Mouse (Mus musculus): Measurements from ENCODE around the gene Dctn2. TPM values are rescaled to one million over a fixed set of nuclear protein-coding genes. Genes with fewer than 3 reads are reported as not detected.

The Dctn2 gene
- polyA plus RNA-seq, 1 experiment from 2014 or later, result 188 TPM

- Histone ChIP-seq H3K36me3 (peaks cover 8% of the 10 kb centered on the region), H3K9ac (0 out of 2 replicates have a peak overlapping the region, but pooled peaks have one; percentile 31), H3K4me1 (peaks cover 8% of the 10 kb centered on the region), H3K4me2 (replicated peaks) (no peak overlapping the region), H3K27me3 (peaks cover 10% of the 10 kb centered on the region), H3K4me3 (no peak overlapping the region), H3K27ac (no peak overlapping the region), H3K9me3 (no peaks in the 10 kb centered on the region)
- ATAC-seq (ENCODE audit: low FRiP score, low read depth), result no peak
- WGBS, result 22% methylated on average over 9 of the region's 9 CpGs
Measured at GRCm38 (mm10) chr10:127236541-127236940, 29.6 kb upstream of the Dctn2 start.

DNA sequence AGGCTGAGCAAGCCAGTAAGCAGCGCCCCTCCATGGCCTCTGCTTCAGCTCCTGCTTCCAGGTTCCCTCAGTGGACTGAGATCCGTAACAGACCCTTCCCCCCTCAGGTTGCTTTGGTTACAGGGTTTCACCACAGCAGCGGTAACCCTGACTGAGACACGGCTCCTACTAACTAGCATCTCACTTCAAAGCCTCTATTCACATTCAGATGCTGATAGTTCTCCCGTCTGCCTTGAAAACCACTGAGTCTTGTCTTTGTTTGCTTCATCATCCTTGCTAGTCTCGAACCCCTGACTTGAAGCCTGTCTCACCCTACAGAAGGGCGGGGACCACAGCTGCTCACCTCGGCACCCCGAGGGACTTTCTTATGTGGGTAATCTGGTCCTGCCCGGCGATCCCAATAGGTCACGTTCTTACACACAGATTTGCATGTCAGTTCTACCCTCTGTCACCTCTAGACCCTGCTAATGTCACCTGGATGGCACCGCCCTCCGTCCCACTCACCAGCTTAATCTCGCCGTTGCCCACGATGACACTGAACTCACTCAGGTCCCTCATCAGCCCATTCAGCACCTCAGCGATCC lies 27.8 kb upstream of the Dctn2 start:
- Histone ChIP-seq H3K4me1 (peaks cover 8% of the 10 kb centered on the region), H3K4me2 (replicated peaks) (no peak overlapping the region), H3K27me3 (peaks cover 10% of the 10 kb centered on the region), H3K4me3 (no peak overlapping the region), H3K9ac (no peak overlapping the region), H3K27ac (no peak overlapping the region), H3K36me3 (peaks cover 21% of the 10 kb centered on the region), H3K9me3 (no peaks in the 10 kb centered on the region)
- ATAC-seq (ENCODE audit: low FRiP score, low read depth), result no peak
- WGBS, result 68% methylated on average over 18 of the region's 18 CpGs

DNA sequence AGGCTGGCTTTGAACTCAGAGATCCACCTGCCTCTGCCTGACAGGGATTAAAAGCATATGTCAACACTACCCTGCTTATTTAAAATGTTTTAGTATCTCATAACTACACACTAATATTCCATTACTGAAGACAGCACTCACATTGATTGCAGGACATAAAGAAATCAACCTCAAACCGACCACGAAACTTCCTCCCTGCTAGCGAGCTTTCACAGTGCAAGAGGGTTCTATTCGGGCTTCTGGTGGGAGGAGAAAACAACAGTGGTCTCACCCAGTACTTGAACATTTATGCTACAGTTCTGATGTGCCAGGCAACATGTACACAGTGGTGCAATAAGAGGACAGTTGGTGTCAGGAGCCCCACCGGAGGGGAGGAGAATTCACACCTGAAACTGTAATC lies 15.4 kb upstream of the Dctn2 start:
- H3K27ac ChIP-seq, result no peak overlapping the region
- H3K4me1 ChIP-seq, result no peaks in the 10 kb centered on the region
- H3K9ac ChIP-seq, result no peak overlapping the region
- 78% methylated on average over 5 of the region's 5 CpGs for WGBS
- no peaks in the 10 kb centered on the region for H3K36me3 ChIP-seq
- no peak overlapping the region for H3K4me2 ChIP-seq (replicated peaks)
- H3K9me3 ChIP-seq, result no peaks in the 10 kb centered on the region
- H3K4me3 ChIP-seq, result no peak overlapping the region
- ATAC-seq (ENCODE audit: low FRiP score, low read depth), result no peak
- H3K27me3 ChIP-seq, result no peaks in the 10 kb centered on the region

DNA sequence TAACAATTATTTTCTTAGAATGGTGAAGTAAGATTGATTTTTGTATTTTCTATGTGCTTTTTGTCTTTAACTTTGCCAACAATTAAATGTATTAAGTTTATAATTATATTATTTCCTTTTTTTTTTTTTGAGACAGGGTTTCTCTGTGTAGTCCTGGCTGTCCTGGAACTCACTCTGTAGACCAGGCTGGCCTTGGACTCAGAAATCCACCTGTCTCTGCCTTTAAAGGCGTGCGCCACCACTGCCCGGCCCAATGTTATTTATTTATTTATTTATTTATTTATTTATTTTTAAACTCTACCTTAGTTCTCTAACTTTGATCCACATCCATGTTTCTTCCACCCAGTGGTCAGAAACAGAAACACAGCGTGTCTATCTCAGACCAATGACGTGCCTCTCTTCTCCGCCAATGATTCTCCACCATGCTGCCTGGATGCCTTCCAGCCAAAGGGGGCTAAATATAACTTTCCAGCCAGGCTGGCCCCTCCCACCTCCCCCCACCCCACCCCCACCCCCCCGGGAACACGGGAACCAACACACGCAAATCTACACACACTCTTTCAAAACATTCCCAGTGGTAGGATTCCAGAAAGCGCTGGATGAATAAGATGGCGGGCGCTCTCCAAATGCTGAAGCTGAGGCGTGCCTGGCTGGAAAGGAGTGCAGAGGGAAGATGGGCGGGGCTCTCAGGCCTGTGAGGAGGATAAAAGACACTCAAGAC lies 10.4 kb upstream of the Dctn2 start:
- Histone ChIP-seq H3K27me3 (no peaks in the 10 kb centered on the region), H3K36me3 (no peaks in the 10 kb centered on the region), H3K4me3 (no peak overlapping the region), H3K27ac (no peak overlapping the region), H3K9me3 (no peaks in the 10 kb centered on the region), H3K4me1 (no peaks in the 10 kb centered on the region), H3K9ac (no peak overlapping the region), H3K4me2 (replicated peaks) (no peak overlapping the region)
- peak; percentile 79 for ATAC-seq (ENCODE audit: low FRiP score, low read depth)
- WGBS, result 22% methylated on average over 14 of the region's 14 CpGs

- WGBS, result 76% methylated on average over 6 of the region's 6 CpGs
- peaks cover 5% of the 10 kb centered on the region for H3K4me1 ChIP-seq
- peaks cover 15% of the 10 kb centered on the region for H3K27me3 ChIP-seq
- H3K4me2 ChIP-seq (replicated peaks), result no peak overlapping the region
- no peak overlapping the region for H3K4me3 ChIP-seq
- no peak overlapping the region for H3K9ac ChIP-seq
- H3K36me3 ChIP-seq, result no peaks in the 10 kb centered on the region
- no peak for ATAC-seq (ENCODE audit: low FRiP score, low read depth)
- no peaks in the 10 kb centered on the region for H3K9me3 ChIP-seq
- H3K27ac ChIP-seq, result no peak overlapping the region
Measured at GRCm38 (mm10) chr10:127257790-127258189, 8.4 kb upstream of the Dctn2 start.

- 76% methylated on average over 8 of the region's 8 CpGs for WGBS
- no peaks in the 10 kb centered on the region for H3K9me3 ChIP-seq
- peaks cover 11% of the 10 kb centered on the region for H3K4me1 ChIP-seq
- no peak overlapping the region for H3K9ac ChIP-seq
- H3K27ac ChIP-seq, result no peak overlapping the region
- no peaks in the 10 kb centered on the region for H3K36me3 ChIP-seq
- ATAC-seq (ENCODE audit: low FRiP score, low read depth), result no peak
- H3K4me3 ChIP-seq, result no peak overlapping the region
- no peak overlapping the region for H3K4me2 ChIP-seq (replicated peaks)
- H3K27me3 ChIP-seq, result peaks cover 22% of the 10 kb centered on the region
Measured at GRCm38 (mm10) chr10:127258489-127258888, 7.7 kb upstream of the Dctn2 start.

GRCm38 (mm10) chr10:127261706-127262547 lies 4.2 kb upstream of the Dctn2 start:
- H3K9ac ChIP-seq, result peak overlapping the region; percentile 64
- no peaks in the 10 kb centered on the region for H3K36me3 ChIP-seq
- peak overlapping the region; percentile 56 for H3K4me3 ChIP-seq
- peak overlapping the region; percentile 89 for H3K4me2 ChIP-seq (replicated peaks)
- 0 out of 2 replicates have a peak overlapping the region, but pooled peaks have one; percentile 2 for H3K27ac ChIP-seq
- WGBS, result 69% methylated on average over 15 of the region's 15 CpGs
- H3K9me3 ChIP-seq, result no peaks in the 10 kb centered on the region
- peaks cover 37% of the 10 kb centered on the region for H3K27me3 ChIP-seq
- no peak for ATAC-seq (ENCODE audit: low FRiP score, low read depth)
- peaks cover 13% of the 10 kb centered on the region for H3K4me1 ChIP-seq

GRCm38 (mm10) chr10:127262548-127263398 lies 3.4 kb upstream of the Dctn2 start, which contains the start of gene Kif5a:
Kif5a (minus strand) TSS chr10:127263348.
- ATAC-seq (ENCODE audit: low FRiP score, low read depth), result no peak
- Histone ChIP-seq H3K27me3 (peaks cover 37% of the 10 kb centered on the region), H3K4me1 (peaks cover 21% of the 10 kb centered on the region), H3K4me2 (replicated peaks) (peak within 1 kb of the TSS; percentile 89), H3K9me3 (no peaks in the 10 kb centered on the region), H3K27ac (0 out of 2 replicates have a peak within 1 kb of the TSS, but pooled peaks have one; percentile 2), H3K36me3 (no peaks in the 10 kb centered on the region), H3K4me3 (peak within 1 kb of the TSS; percentile 56), H3K9ac (peak within 1 kb of the TSS; percentile 64)
- 2% methylated on average over 46 of the region's 53 CpGs for WGBS

DNA sequence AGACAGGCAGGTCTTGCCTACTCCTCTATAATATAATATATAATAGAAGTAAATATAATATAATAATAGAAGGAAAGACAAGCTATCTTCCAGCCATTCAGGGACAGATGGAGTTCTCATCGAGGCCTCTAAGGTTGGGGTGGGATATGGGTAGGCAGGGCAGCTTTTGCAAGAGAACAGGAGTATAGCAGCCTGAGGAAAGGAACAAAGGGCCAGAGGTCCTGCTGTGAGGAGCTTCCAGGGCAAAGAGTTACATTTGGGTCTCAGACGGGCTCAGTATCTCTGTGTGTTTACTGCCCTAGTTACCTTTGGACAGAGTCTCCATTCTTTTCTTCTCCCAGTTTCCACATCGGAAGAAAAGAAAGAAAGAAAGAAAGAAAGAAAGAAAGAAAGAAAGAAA lies 2.5 kb upstream of the Dctn2 start:
- Histone ChIP-seq H3K27ac (no peak overlapping the region), H3K4me2 (replicated peaks) (peak overlapping the region; percentile 89; the same call in 1 of the 2 replicates), H3K9ac (no peak overlapping the region), H3K4me1 (peaks cover 29% of the 10 kb centered on the region), H3K36me3 (peaks cover 7% of the 10 kb centered on the region), H3K27me3 (peaks cover 37% of the 10 kb centered on the region), H3K4me3 (no peak overlapping the region), H3K9me3 (no peaks in the 10 kb centered on the region)
- 56% methylated on average over 3 of the region's 3 CpGs for WGBS
- ATAC-seq (ENCODE audit: low FRiP score, low read depth), result no peak

DNA sequence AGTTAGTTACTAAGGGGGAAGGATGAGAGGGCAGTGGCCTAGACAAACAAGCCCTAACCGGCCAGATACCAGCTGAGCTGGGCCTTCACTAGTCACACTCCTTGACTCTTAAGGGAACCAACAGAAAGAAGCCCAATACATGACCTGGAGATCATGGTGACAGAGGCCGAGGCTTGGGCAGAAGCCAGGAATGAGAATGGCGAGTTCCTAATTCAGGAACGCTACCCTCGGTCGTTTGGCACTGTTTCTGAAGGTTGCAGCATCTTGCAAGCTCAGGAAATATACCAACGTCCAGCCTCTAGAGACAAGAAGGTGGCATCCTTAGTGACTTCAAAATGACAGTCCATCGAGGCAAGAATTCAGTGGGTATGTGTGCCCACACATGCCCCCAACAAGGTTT lies 1.8 kb upstream of the Dctn2 start:
- peaks cover 37% of the 10 kb centered on the region for H3K27me3 ChIP-seq
- no peak overlapping the region for H3K4me2 ChIP-seq (replicated peaks)
- H3K27ac ChIP-seq, result no peak overlapping the region
- H3K4me3 ChIP-seq, result no peak overlapping the region
- no peaks in the 10 kb centered on the region for H3K9me3 ChIP-seq
- peaks cover 14% of the 10 kb centered on the region for H3K36me3 ChIP-seq
- no peak for ATAC-seq (ENCODE audit: low FRiP score, low read depth)
- WGBS, result 81% methylated on average over 8 of the region's 8 CpGs
- no peak overlapping the region for H3K9ac ChIP-seq
- H3K4me1 ChIP-seq, result peaks cover 35% of the 10 kb centered on the region

DNA sequence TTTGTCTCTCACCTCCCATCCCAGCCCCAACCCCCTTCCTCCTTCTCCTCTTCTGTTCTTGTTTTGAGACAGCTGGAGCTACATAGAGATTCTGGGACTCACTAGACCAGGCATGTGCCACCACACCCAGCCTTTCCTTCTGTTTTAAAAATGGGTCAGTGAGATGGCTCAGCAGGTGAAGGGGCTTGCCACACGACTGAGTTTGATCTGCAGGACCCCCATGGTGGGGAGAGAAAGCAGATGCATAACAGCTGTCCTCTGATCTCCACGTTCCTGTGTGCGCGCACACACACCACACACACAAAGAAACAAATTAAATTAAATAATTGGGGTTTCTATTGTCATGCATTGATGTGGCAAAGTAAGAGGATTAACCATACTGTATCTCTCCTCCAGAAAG lies 1.2 kb upstream of the Dctn2 start:
- H3K9me3 ChIP-seq, result no peaks in the 10 kb centered on the region
- H3K27ac ChIP-seq, result no peak overlapping the region
- H3K4me2 ChIP-seq (replicated peaks), result no peak overlapping the region
- H3K9ac ChIP-seq, result no peak overlapping the region
- H3K27me3 ChIP-seq, result peaks cover 37% of the 10 kb centered on the region
- peaks cover 35% of the 10 kb centered on the region for H3K4me1 ChIP-seq
- no peak for ATAC-seq (ENCODE audit: low FRiP score, low read depth)
- H3K36me3 ChIP-seq, result peaks cover 18% of the 10 kb centered on the region
- whole genome bisulfite sequencing, result 72% methylated on average over 4 of the region's 4 CpGs
- no peak overlapping the region for H3K4me3 ChIP-seq

Measured in limb, embryonic 13.5 days (tissue).